Mouse (Mus musculus) myocyte (in vitro differentiated cells): Measurements from ENCODE around the gene Shisa2. TPM values are rescaled to one million over a fixed set of nuclear protein-coding genes. Genes with fewer than 3 reads are reported as not detected.

ENCODE experiments used
- H3K27me3 ChIP-seq: one replicate; pipeline ENCODE4 v1.6.1; 2011; ENCODE audit not compliant: control insufficient read depth, insufficient read depth, insufficient read length
- H3K36me3 ChIP-seq: one replicate; pipeline ENCODE4 v1.6.1; 2011; ENCODE audit not compliant: control insufficient read depth, insufficient read depth
- H3K4me2 ChIP-seq: one replicate; pipeline ENCODE4 v1.6.1; 2011; ENCODE audit warnings: low read depth, control low read depth
- H3K4me3 ChIP-seq: one replicate; pipeline ENCODE4 v1.5.1; 2011; ENCODE audit warnings: mild to moderate bottlenecking, control low read depth, moderate library complexity
- H3K79me2 ChIP-seq: one replicate; pipeline ENCODE4 v1.6.1; 2011; ENCODE audit not compliant: control insufficient read depth, insufficient read depth
- H3ac ChIP-seq: one replicate; pipeline ENCODE4 v1.6.1; 2011; ENCODE audit not compliant: control insufficient read depth, insufficient read length
- CEBPB ChIP-seq: IDR thresholded peaks from 2 replicates; pipeline ENCODE4 v1.6.1; 2011; ENCODE audit warnings: mild to moderate bottlenecking, moderate library complexity; ENCODE audit not compliant: poor library complexity, insufficient read depth, severe bottlenecking
- E2F4 ChIP-seq: IDR thresholded peaks from one replicate; pipeline ENCODE4 v1.6.1; 2011; ENCODE audit warnings: mild to moderate bottlenecking, control low read depth, moderate library complexity; ENCODE audit not compliant: insufficient read depth
- MAX ChIP-seq: IDR thresholded peaks from one replicate; pipeline ENCODE4 v1.6.1; 2011; ENCODE audit warnings: low read depth, mild to moderate bottlenecking, control low read depth
- MYOD1 ChIP-seq, 3 experiments: IDR thresholded peaks; one replicate each; pipeline ENCODE4 v1.6.1; 2011; ENCODE audit warnings: control low read depth in 2 of 3, low read depth in 2 of 3, mild to moderate bottlenecking in 2 of 3, moderate library complexity in 1 of 3; ENCODE audit not compliant: insufficient read length in 2 of 3, control insufficient read depth in 1 of 3
- MYOG ChIP-seq, 3 experiments: IDR thresholded peaks; one replicate each; pipeline ENCODE4 v1.6.1; 2011; ENCODE audit warnings: control low read depth in 2 of 3, low read depth in 2 of 3, mild to moderate bottlenecking in 2 of 3; ENCODE audit not compliant: insufficient read length in 2 of 3, control insufficient read depth in 1 of 3, insufficient read depth in 1 of 3
- POLR2A ChIP-seq: IDR thresholded peaks from one replicate; pipeline ENCODE4 v1.6.1; 2011; ENCODE audit warnings: low read depth, mild to moderate bottlenecking, control low read depth, moderate library complexity; ENCODE audit not compliant: insufficient read length
- POLR2AphosphoS2 ChIP-seq: IDR thresholded peaks from one replicate; pipeline ENCODE4 v1.6.1; 2011; ENCODE audit warnings: low read depth, control low read depth; ENCODE audit not compliant: insufficient read length
- REST ChIP-seq: IDR thresholded peaks from one replicate; pipeline ENCODE4 v1.6.1; 2011; ENCODE audit warnings: mild to moderate bottlenecking, control low read depth, moderate library complexity; ENCODE audit not compliant: insufficient read depth, insufficient read length
- SRF ChIP-seq: IDR thresholded peaks from one replicate; pipeline ENCODE4 v1.6.1; 2011; ENCODE audit warnings: low read depth; ENCODE audit not compliant: control insufficient read depth, insufficient read length
- TCF12 ChIP-seq: IDR thresholded peaks from one replicate; pipeline ENCODE4 v1.6.1; 2011; ENCODE audit warnings: mild to moderate bottlenecking, control low read depth; ENCODE audit not compliant: poor library complexity, insufficient read depth, severe bottlenecking
- TCF3 ChIP-seq: IDR thresholded peaks from one replicate; pipeline ENCODE4 v1.6.1; 2011; ENCODE audit warnings: low read depth, control low read depth; ENCODE audit not compliant: insufficient read length
- USF1 ChIP-seq: IDR thresholded peaks from one replicate; pipeline ENCODE4 v1.6.1; 2011; ENCODE audit warnings: low read depth, mild to moderate bottlenecking, control low read depth, moderate library complexity
- polyA plus RNA-seq: library from polyadenylated mRNA; unstranded; fragments of >200 nt; fragmentation: generic; extraction: Trizol; gene quantifications from one replicate; pipeline ENCODE4 v1.2.1, GENCODE M21; 2012; ENCODE audit warnings: missing spikeins

Gene Shisa2
- polyA plus RNA-seq, 1 experiment, result 4.3 TPM

- Histone ChIP-seq H3K27me3 (no peaks in the 10 kb centered on the region), H3K79me2 (peaks cover 10% of the 10 kb centered on the region), H3ac (no peak overlapping the region), H3K4me2 (no peak overlapping the region), H3K4me3 (no peak overlapping the region), H3K36me3 (peaks cover 14% of the 10 kb centered on the region)
- TF ChIP-seq TCF3, result no peak
These were observed 30.1 kb upstream of the Shisa2 start for GRCm38 (mm10) chr14:59594988-59595387.

GRCm38 (mm10) chr14:59597398-59598259 lies 27.5 kb upstream of the Shisa2 start, which contains the start of gene Cdadc1:
TSS of gene Cdadc1 (minus strand) at chr14:59597959.
- peak; percentile 74 for TF ChIP-seq SRF
- TF ChIP-seq POLR2A, result peak; percentile 68
- TF ChIP-seq MYOD1 (IDR thresholded peaks at IDR 0.05; ENCODE audit: control insufficient read depth in 1 of 3, insufficient read length in 2 of 3, low read depth in 2 of 3), result peak in 1 of 3 experiments; percentile 3
- TF ChIP-seq TCF12, result no peak
- no peak for TF ChIP-seq MYOG (IDR thresholded peaks at IDR 0.05; ENCODE audit: control insufficient read depth in 1 of 3, insufficient read depth in 1 of 3, insufficient read length in 2 of 3, low read depth in 2 of 3)
- no peak for TF ChIP-seq REST
- no peak for TF ChIP-seq USF1
- TF ChIP-seq E2F4, result no peak
- TF ChIP-seq CEBPB, result no peak
- peak; percentile 75 for TF ChIP-seq POLR2AphosphoS2
- Histone ChIP-seq H3K27me3 (no peaks in the 10 kb centered on the region), H3K36me3 (peaks cover 8% of the 10 kb centered on the region), H3ac (peak within 1 kb of the TSS; percentile 41), H3K4me2 (peak within 1 kb of the TSS; percentile 85), H3K4me3 (peak within 1 kb of the TSS; percentile 96), H3K79me2 (peaks cover 10% of the 10 kb centered on the region)

GRCm38 (mm10) chr14:59598260-59598627 lies 26.9 kb upstream of the Shisa2 start:
- H3K4me3 ChIP-seq, result peak overlapping the region; percentile 96
- peaks cover 3% of the 10 kb centered on the region for H3K36me3 ChIP-seq
- peak overlapping the region; percentile 68 for H3K4me2 ChIP-seq
- peaks cover 10% of the 10 kb centered on the region for H3K79me2 ChIP-seq
- no peaks in the 10 kb centered on the region for H3K27me3 ChIP-seq
- peak overlapping the region; percentile 41 for H3ac ChIP-seq
- no peak for TF ChIP-seq TCF3
- TF ChIP-seq USF1, result no peak
- TF ChIP-seq REST, result no peak
- no peak for TF ChIP-seq POLR2A
- TF ChIP-seq E2F4, result no peak
- TF ChIP-seq MYOD1 (IDR thresholded peaks at IDR 0.05; ENCODE audit: control insufficient read depth in 1 of 3, insufficient read length in 2 of 3, low read depth in 2 of 3), result no peak

GRCm38 (mm10) chr14:59604002-59604645 lies 21.0 kb upstream of the Shisa2 start:
- TF ChIP-seq SRF (no peak), TCF12 (no peak), POLR2AphosphoS2 (no peak), CEBPB (no peak), E2F4 (no peak), MYOD1 (IDR thresholded peaks at IDR 0.05; ENCODE audit: control insufficient read depth in 1 of 3, insufficient read length in 2 of 3, low read depth in 2 of 3) (no peak), TCF3 (no peak), USF1 (no peak), REST (no peak), MYOG (IDR thresholded peaks at IDR 0.05; ENCODE audit: control insufficient read depth in 1 of 3, insufficient read depth in 1 of 3, insufficient read length in 2 of 3, low read depth in 2 of 3) (no peak), POLR2A (no peak), MAX (no peak)
- Histone ChIP-seq H3K4me3 (no peak overlapping the region), H3K36me3 (no peaks in the 10 kb centered on the region), H3ac (no peak overlapping the region), H3K27me3 (no peaks in the 10 kb centered on the region), H3K4me2 (no peak overlapping the region), H3K79me2 (no peaks in the 10 kb centered on the region)

GRCm38 (mm10) chr14:59605671-59606353 lies 19.3 kb upstream of the Shisa2 start:
- Histone ChIP-seq H3K4me2 (no peak overlapping the region), H3K27me3 (no peaks in the 10 kb centered on the region), H3K79me2 (no peaks in the 10 kb centered on the region), H3K4me3 (no peak overlapping the region), H3ac (no peak overlapping the region), H3K36me3 (no peaks in the 10 kb centered on the region)
- TF ChIP-seq E2F4 (no peak), USF1 (no peak), TCF3 (no peak), SRF (no peak), POLR2A (no peak), MAX (no peak), CEBPB (no peak), POLR2AphosphoS2 (no peak), MYOG (IDR thresholded peaks at IDR 0.05; ENCODE audit: control insufficient read depth in 1 of 3, insufficient read depth in 1 of 3, insufficient read length in 2 of 3, low read depth in 2 of 3) (no peak), TCF12 (no peak), REST (no peak), MYOD1 (IDR thresholded peaks at IDR 0.05; ENCODE audit: control insufficient read depth in 1 of 3, insufficient read length in 2 of 3, low read depth in 2 of 3) (no peak)
